Mouse (Mus musculus) cerebellum, adult 2 months (tissue): ENCODE measurements around the gene Hs6st1.

Experiments used
- CTCF ChIP-seq: fragments of 200-500 bp; IDR thresholded peaks from 2 replicates; pipeline ENCODE4 v1.5.1; 2011; ENCODE audit warnings: low read depth, mild to moderate bottlenecking, control low read depth, low read length, moderate library complexity, borderline replicate concordance; ENCODE audit not compliant: insufficient read depth
- POLR2A ChIP-seq: fragments of 200-500 bp; IDR thresholded peaks from 2 replicates; pipeline ENCODE4 v1.6.1; 2011; ENCODE audit warnings: low read length, control low read depth, borderline replicate concordance; ENCODE audit not compliant: insufficient read depth

DNA sequence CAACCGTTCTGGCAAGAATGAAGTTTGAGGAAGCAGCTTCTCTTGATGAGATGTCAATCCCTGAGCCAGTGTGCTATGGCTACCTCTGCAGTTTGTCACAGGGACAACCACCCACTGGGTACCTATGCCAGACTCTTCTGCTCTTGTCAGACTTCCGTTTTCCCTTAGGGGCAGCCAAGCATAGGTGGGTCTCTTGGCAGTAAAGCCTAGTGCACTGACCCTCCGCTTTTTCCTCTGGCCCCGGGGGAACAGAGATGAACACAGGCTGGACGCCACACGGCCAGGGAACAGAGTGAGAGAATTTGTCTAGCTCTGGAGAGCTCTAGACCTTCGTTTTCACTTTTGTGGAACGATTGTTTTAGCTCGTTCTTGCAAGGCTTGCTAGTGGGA lies 2.4 kb upstream of the Hs6st1 start:
- TF ChIP-seq POLR2A (no peak), CTCF (no peak)
